Mouse (Mus musculus): ENCODE results near the gene Gm39115. TPM values are rescaled to one million over a fixed set of nuclear protein-coding genes. Genes with fewer than 3 reads are reported as not detected.

The Gm39115 gene
- total and polyA plus RNA-seq, 3 experiments = not detected

DNA sequence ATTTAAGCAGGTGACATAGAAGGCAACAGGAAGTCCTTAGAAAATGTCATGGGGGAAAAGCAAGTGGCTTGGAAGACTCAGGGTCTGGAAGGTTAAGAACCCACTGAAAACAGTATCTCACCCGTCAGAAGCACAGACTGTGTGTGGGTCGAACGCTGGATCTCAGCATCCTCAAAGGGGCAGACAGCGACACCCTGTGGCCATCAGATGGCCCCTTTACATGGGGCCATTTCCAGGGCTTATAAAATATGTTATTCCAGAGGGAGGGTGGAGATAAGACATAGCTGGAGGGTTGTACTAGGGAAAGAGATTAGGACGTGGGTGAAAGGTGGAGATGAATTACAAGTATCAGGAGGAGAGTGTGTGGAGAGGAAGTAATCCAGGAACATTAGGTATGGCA is 16.2 kb downstream of the Gm39115 start:
- DNase-seq (ENCODE audit: low read depth, low spot score) = peak; percentile 39
- Histone ChIP-seq H3K4me1 (ENCODE audit: control insufficient read depth in 1 of 2, insufficient read depth in 2 of 2, low read length in 2 of 2) (no peaks in the 10 kb centered on the region), H3K27me3 (ENCODE audit: control insufficient read depth in 1 of 2, insufficient read depth in 2 of 2, low read length in 2 of 2) (peaks cover 4% of the 10 kb centered on the region in 2 experiments), H3K27ac (ENCODE audit: control insufficient read depth, low read depth, low read length) (no peak overlapping the region), H3K79me2 (ENCODE audit: control insufficient read depth, insufficient read depth, low read length, poor library complexity) (no peaks in the 10 kb centered on the region), H3K36me3 (ENCODE audit: control insufficient read depth in 1 of 2, insufficient read depth in 2 of 2, low read length in 2 of 2) (no peaks in the 10 kb centered on the region), H3K9ac (ENCODE audit: control insufficient read depth, low read depth, low read length, poor library complexity, severe bottlenecking) (no peak overlapping the region), H3K4me3 (ENCODE audit: control insufficient read depth in 1 of 2, insufficient read depth in 1 of 2, low read depth in 2 of 2, low read length in 2 of 2) (no peak overlapping the region), H3K9me3 (replicated peaks; ENCODE audit: insufficient read depth, low read length) (no peaks in the 10 kb centered on the region)
- TF ChIP-seq SIN3A (IDR thresholded peaks at IDR 0.05; ENCODE audit: low read length) (no peak), RAD21 (IDR thresholded peaks at IDR 0.05; ENCODE audit: low read depth, low read length) (peak; percentile 69), BHLHE40 (IDR thresholded peaks at IDR 0.05; ENCODE audit: borderline replicate concordance, low read depth, low read length) (no peak), MEF2A (IDR thresholded peaks at IDR 0.05; ENCODE audit: extremely low read depth, insufficient replicate concordance, low read depth, low read length, poor library complexity, severe bottlenecking) (no peak), UBTF (IDR thresholded peaks at IDR 0.05; ENCODE audit: borderline replicate concordance, insufficient read depth, low read depth, low read length) (no peak), TAL1 (IDR thresholded peaks at IDR 0.05; ENCODE audit: low read length) (no peak), EP300 (IDR thresholded peaks at IDR 0.05; ENCODE audit: low read depth in 1 of 2, low read length in 2 of 2) (no peak), ZMIZ1 (IDR thresholded peaks at IDR 0.05; ENCODE audit: low read depth, low read length) (no peak), CHD2 (IDR thresholded peaks at IDR 0.05; ENCODE audit: low read length) (no peak), ZKSCAN1 (IDR thresholded peaks at IDR 0.05; ENCODE audit: low read depth, low read length) (no peak), MYB (IDR thresholded peaks at IDR 0.05; ENCODE audit: low read depth, low read length) (no peak), CTCF (IDR thresholded peaks at IDR 0.05 in 2 of 3, conservative IDR thresholded peaks at IDR 0.05 in 1 of 3; ENCODE audit: control insufficient read depth in 1 of 3, insufficient read depth in 1 of 3, low read depth in 2 of 3, low read length in 3 of 3, poor library complexity in 1 of 3, severe bottlenecking in 1 of 3) (peak; percentile 66 to 82 (median 73)), USF1 (IDR thresholded peaks at IDR 0.05; ENCODE audit: low read depth, low read length) (no peak), ZC3H11A (IDR thresholded peaks at IDR 0.05; ENCODE audit: low read depth, low read length) (peak; percentile 38), GABPA (IDR thresholded peaks at IDR 0.05; ENCODE audit: low read depth, low read length) (no peak), JUND (IDR thresholded peaks at IDR 0.05; ENCODE audit: low read depth, low read length) (no peak), TCF12 (IDR thresholded peaks at IDR 0.05; ENCODE audit: low read depth, low read length) (no peak), NELFE (IDR thresholded peaks at IDR 0.05; ENCODE audit: low read depth, low read length) (no peak), GATA1 (IDR thresholded peaks at IDR 0.05; ENCODE audit: low read depth, low read length) (no peak), SMC3 (IDR thresholded peaks at IDR 0.05; ENCODE audit: low read depth, low read length) (peak; percentile 67), E2F4 (IDR thresholded peaks at IDR 0.05; ENCODE audit: borderline replicate concordance, low read depth, low read length) (no peak), MXI1 (IDR thresholded peaks at IDR 0.05; ENCODE audit: low read depth, low read length) (no peak), MAZ (IDR thresholded peaks at IDR 0.05; ENCODE audit: low read depth, low read length) (no peak), CHD1 (IDR thresholded peaks at IDR 0.05; ENCODE audit: low read depth, low read length) (no peak), POLR2AphosphoS5 (IDR thresholded peaks at IDR 0.05; ENCODE audit: borderline replicate concordance, low read depth, low read length) (no peak), KAT2A (conservative IDR thresholded peaks at IDR 0.05; ENCODE audit: low read depth, low read length) (no peak), POLR2AphosphoS2 (IDR thresholded peaks at IDR 0.05; ENCODE audit: low read length) (no peak), USF2 (IDR thresholded peaks at IDR 0.05; ENCODE audit: borderline replicate concordance in 1 of 2, insufficient read depth in 1 of 2, low read depth in 1 of 2, low read length in 2 of 2) (no peak), HCFC1 (IDR thresholded peaks at IDR 0.05; ENCODE audit: low read depth, low read length) (no peak), NRF1 (IDR thresholded peaks at IDR 0.05; ENCODE audit: insufficient read depth, low read depth, low read length, poor library complexity, severe bottlenecking) (no peak), MAFK (IDR thresholded peaks at IDR 0.05; ENCODE audit: borderline replicate concordance, low read depth, low read length) (no peak), ZNF384 (IDR thresholded peaks at IDR 0.05; ENCODE audit: low read depth, low read length) (no peak), ETS1 (IDR thresholded peaks at IDR 0.05; ENCODE audit: low read depth, low read length) (no peak)

Data from MEL (cell line).